Mouse (Mus musculus) ovary, adult 10 weeks (tissue): ENCODE results near the gene Nap1l3. TPM values are rescaled to one million over a fixed set of nuclear protein-coding genes. Genes with fewer than 3 reads are reported as not detected.

ENCODE experiments used
- polyA plus RNA-seq: library from polyadenylated mRNA; stranded (reverse); fragments of 350-450 nt; fragmentation: Illumina TruSeq; extraction: RNeasy Lipid Tissue Mini Kit (QIAGEN cat#74804); gene quantifications from one replicate; pipeline ENCODE4 v1.2.3, GENCODE M21; 2014

Nap1l3 gene
- 15.2 TPM for polyA plus RNA-seq

DNA sequence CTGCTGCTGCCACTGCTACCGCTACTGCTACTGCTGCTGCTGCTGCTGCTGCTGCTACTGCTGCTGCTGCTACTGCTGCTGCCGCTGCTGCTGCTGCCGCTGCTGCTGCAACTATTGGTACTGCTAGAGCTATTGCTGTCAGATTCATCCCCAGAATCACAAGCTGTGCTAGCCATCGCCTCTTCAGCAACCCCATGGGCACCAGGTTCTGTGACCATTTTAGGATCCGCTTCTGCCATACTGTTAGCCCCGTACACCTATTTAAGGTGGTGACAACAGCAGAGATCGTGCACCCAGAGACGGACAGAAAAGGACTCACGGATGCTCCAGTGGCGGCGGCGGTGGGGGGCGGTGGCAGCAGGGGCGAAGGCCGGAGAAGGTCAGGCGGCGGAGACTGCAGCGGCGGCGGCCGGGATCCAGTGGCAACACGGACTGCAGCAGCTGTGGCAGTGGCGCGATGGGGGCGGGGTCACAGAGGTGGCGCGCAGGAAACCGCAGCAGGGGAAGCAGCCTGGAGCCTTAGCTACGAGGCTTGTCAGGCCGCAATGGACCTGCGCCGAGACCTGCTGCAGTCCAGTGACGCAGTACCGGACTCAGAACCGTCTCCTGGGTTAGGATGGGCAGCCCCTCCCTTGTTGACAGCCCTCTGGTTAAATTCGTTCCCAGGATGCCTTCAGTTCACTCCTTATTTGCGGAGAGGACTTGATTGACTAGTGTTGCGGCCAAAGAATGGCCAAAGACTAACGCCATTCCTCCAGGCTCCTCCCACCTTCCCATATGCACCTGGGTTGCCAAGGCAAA is at the start of gene Nap1l3:
Nap1l3 (minus strand) TSS at position 621 of the 801 bp plus-strand sequence.

